Mouse (Mus musculus) MEL (cell line): ENCODE results near the gene Nfix. TPM values are rescaled to one million over a fixed set of nuclear protein-coding genes. Genes with fewer than 3 reads are reported as not detected.
A peak's percentile ranks its signal among the peaks of the same experiment; 100 is the strongest.

Experiments used
- DNase-seq: peaks from one replicate; pipeline ENCODE4 v3.0.0; 2011; ENCODE audit warnings: low read depth, low spot score
- H3K27ac ChIP-seq: 2 replicates; pipeline ENCODE4 v1.5.1; 2012; ENCODE audit warnings: low read depth, mild to moderate bottlenecking, control low read depth, low read length, moderate library complexity; ENCODE audit not compliant: control insufficient read depth
- H3K27me3 ChIP-seq, 2 experiments: fragments of 150-350 bp in 1 of 2; sonication (generic) in 1 of 2; 2 replicates each; pipeline ENCODE4 v1.6.1; 2012; ENCODE audit warnings: low read length in 2 of 2, mild to moderate bottlenecking in 2 of 2, improper control_type of control experiment in 1 of 2, moderate library complexity in 1 of 2; ENCODE audit not compliant: insufficient read depth in 2 of 2, control insufficient read depth in 1 of 2
- H3K36me3 ChIP-seq, 2 experiments: 2 replicates each; pipeline ENCODE4 v1.6.1; 2012 to 2014; ENCODE audit warnings: low read length in 2 of 2, improper control_type of control experiment in 1 of 2, inconsistent platforms in 1 of 2, mild to moderate bottlenecking in 1 of 2; ENCODE audit not compliant: insufficient read depth in 2 of 2, control insufficient read depth in 1 of 2
- H3K4me1 ChIP-seq, 2 experiments: fragments of 150-350 bp in 1 of 2; sonication (generic) in 1 of 2; 2 replicates each; pipeline ENCODE4 v1.6.1; 2012; ENCODE audit warnings: low read length in 2 of 2, improper control_type of control experiment in 1 of 2, mild to moderate bottlenecking in 1 of 2; ENCODE audit not compliant: insufficient read depth in 2 of 2, control insufficient read depth in 1 of 2
- H3K4me3 ChIP-seq, 2 experiments: fragments of 150-350 bp in 1 of 2; sonication (generic) in 1 of 2; 2 replicates each; pipeline ENCODE4 v1.5.1; 2012; ENCODE audit warnings: low read depth in 2 of 2, low read length in 2 of 2, mild to moderate bottlenecking in 2 of 2, moderate library complexity in 2 of 2, control low read depth in 1 of 2, improper control_type of control experiment in 1 of 2; ENCODE audit not compliant: control insufficient read depth in 1 of 2, insufficient read depth in 1 of 2
- H3K79me2 ChIP-seq: 2 replicates; pipeline ENCODE4 v1.6.1; 2012; ENCODE audit warnings: mild to moderate bottlenecking, low read length, moderate library complexity; ENCODE audit not compliant: control insufficient read depth, poor library complexity, insufficient read depth
- H3K9ac ChIP-seq: 2 replicates; pipeline ENCODE4 v1.6.1; 2012; ENCODE audit warnings: low read depth, mild to moderate bottlenecking, control low read depth, low read length, moderate library complexity; ENCODE audit not compliant: control insufficient read depth, poor library complexity, severe bottlenecking
- H3K9me3 ChIP-seq: fragments of 150-350 bp; sonication (generic); replicated peaks from 2 replicates; pipeline ENCODE4 v1.6.1; 2012; ENCODE audit warnings: mild to moderate bottlenecking, low read length, improper control_type of control experiment, moderate library complexity; ENCODE audit not compliant: insufficient read depth
- BHLHE40 ChIP-seq: IDR thresholded peaks from 2 replicates; pipeline ENCODE4 v1.6.1; 2012; ENCODE audit warnings: low read depth, mild to moderate bottlenecking, inconsistent platforms, low read length, improper control_type of control experiment, borderline replicate concordance
- CHD1 ChIP-seq: IDR thresholded peaks from 2 replicates; pipeline ENCODE4 v1.6.1; 2012; ENCODE audit warnings: low read depth, mild to moderate bottlenecking, inconsistent platforms, low read length, improper control_type of control experiment
- CTCF ChIP-seq, 3 experiments: IDR thresholded peaks in 2 of 3; conservative IDR thresholded peaks in 1 of 3; 2 replicates each; pipeline ENCODE4 v1.5.1; 2011 to 2012; ENCODE audit warnings: low read length in 3 of 3, low read depth in 2 of 3, mild to moderate bottlenecking in 2 of 3, improper control_type of control experiment in 1 of 3, inconsistent platforms in 1 of 3, mixed read lengths in 1 of 3, moderate library complexity in 1 of 3; ENCODE audit not compliant: control insufficient read depth in 1 of 3, insufficient read depth in 1 of 3, poor library complexity in 1 of 3, severe bottlenecking in 1 of 3
- E2F4 ChIP-seq: IDR thresholded peaks from 2 replicates; pipeline ENCODE4 v1.6.1; 2011; ENCODE audit warnings: low read depth, low read length, improper control_type of control experiment, borderline replicate concordance
- EP300 ChIP-seq, 2 experiments: IDR thresholded peaks; 2 replicates each; pipeline ENCODE4 v1.6.1; 2011; ENCODE audit warnings: improper control_type of control experiment in 2 of 2, low read length in 2 of 2, low read depth in 1 of 2, mild to moderate bottlenecking in 1 of 2
- ETS1 ChIP-seq: IDR thresholded peaks from 2 replicates; pipeline ENCODE4 v1.6.1; 2012; ENCODE audit warnings: low read depth, mild to moderate bottlenecking, inconsistent platforms, low read length, improper control_type of control experiment, moderate library complexity
- GABPA ChIP-seq: IDR thresholded peaks from 2 replicates; pipeline ENCODE4 v1.6.1; 2012; ENCODE audit warnings: low read depth, mild to moderate bottlenecking, inconsistent platforms, low read length, improper control_type of control experiment, moderate library complexity
- GATA1 ChIP-seq: IDR thresholded peaks from 2 replicates; pipeline ENCODE4 v1.6.1; 2011; ENCODE audit warnings: low read depth, low read length, improper control_type of control experiment
- MAX ChIP-seq: IDR thresholded peaks from 2 replicates; pipeline ENCODE4 v1.6.1; 2011; ENCODE audit warnings: low read length, improper control_type of control experiment
- MEF2A ChIP-seq: IDR thresholded peaks from 2 replicates; pipeline ENCODE4 v1.6.1; 2014; ENCODE audit warnings: low read depth, mild to moderate bottlenecking, inconsistent platforms, low read length, improper control_type of control experiment; ENCODE audit not compliant: poor library complexity, insufficient replicate concordance, severe bottlenecking; ENCODE audit errors: extremely low read depth
- MXI1 ChIP-seq: IDR thresholded peaks from 2 replicates; pipeline ENCODE4 v1.6.1; 2011; ENCODE audit warnings: mild to moderate bottlenecking, low read depth, low read length, improper control_type of control experiment
- MYB ChIP-seq: IDR thresholded peaks from 2 replicates; pipeline ENCODE4 v1.6.1; 2011; ENCODE audit warnings: mild to moderate bottlenecking, low read depth, low read length, improper control_type of control experiment
- NELFE ChIP-seq: IDR thresholded peaks from 2 replicates; pipeline ENCODE4 v1.6.1; 2011; ENCODE audit warnings: low read depth, low read length, improper control_type of control experiment
- NRF1 ChIP-seq: IDR thresholded peaks from 2 replicates; pipeline ENCODE4 v1.6.1; 2014; ENCODE audit warnings: low read depth, mild to moderate bottlenecking, inconsistent platforms, low read length, improper control_type of control experiment, moderate library complexity; ENCODE audit not compliant: poor library complexity, insufficient read depth, severe bottlenecking
- POLR2A ChIP-seq, 2 experiments: IDR thresholded peaks; 2 replicates each; pipeline ENCODE4 v1.6.1; 2011 to 2012; ENCODE audit warnings: low read length in 2 of 2, mild to moderate bottlenecking in 2 of 2, control low read depth in 1 of 2, improper control_type of control experiment in 1 of 2, low read depth in 1 of 2, moderate library complexity in 1 of 2; ENCODE audit not compliant: control insufficient read depth in 1 of 2, insufficient read depth in 1 of 2, poor library complexity in 1 of 2
- RAD21 ChIP-seq: IDR thresholded peaks from 2 replicates; pipeline ENCODE4 v1.6.1; 2011; ENCODE audit warnings: mild to moderate bottlenecking, low read depth, low read length, improper control_type of control experiment
- RCOR1 ChIP-seq: IDR thresholded peaks from 2 replicates; pipeline ENCODE4 v1.6.1; 2012; ENCODE audit warnings: low read depth, mild to moderate bottlenecking, inconsistent platforms, low read length, improper control_type of control experiment
- TAL1 ChIP-seq: IDR thresholded peaks from 2 replicates; pipeline ENCODE4 v1.6.1; 2012; ENCODE audit warnings: mild to moderate bottlenecking, inconsistent platforms, low read length, moderate library complexity, mixed read lengths
- TBP ChIP-seq: IDR thresholded peaks from 2 replicates; pipeline ENCODE4 v1.8.0; 2011; ENCODE audit warnings: low read depth, low read length, improper control_type of control experiment
- TCF12 ChIP-seq: IDR thresholded peaks from 2 replicates; pipeline ENCODE4 v1.6.1; 2014; ENCODE audit warnings: low read depth, mild to moderate bottlenecking, inconsistent platforms, low read length, improper control_type of control experiment, moderate library complexity
- USF2 ChIP-seq, 2 experiments: IDR thresholded peaks; 2 replicates each; pipeline ENCODE4 v1.6.1; 2011 to 2012; ENCODE audit warnings: improper control_type of control experiment in 2 of 2, low read length in 2 of 2, borderline replicate concordance in 1 of 2, inconsistent platforms in 1 of 2, low read depth in 1 of 2, mild to moderate bottlenecking in 1 of 2; ENCODE audit not compliant: insufficient read depth in 1 of 2
- ZC3H11A ChIP-seq: IDR thresholded peaks from 2 replicates; pipeline ENCODE4 v1.6.1; 2012; ENCODE audit warnings: low read depth, mild to moderate bottlenecking, inconsistent platforms, low read length, improper control_type of control experiment
- polyA plus RNA-seq, 2 experiments: library from polyadenylated mRNA; stranded (reverse) in 1 of 2; unstranded in 1 of 2; fragments of >175 nt in 1 of 2; fragments of >200 nt in 1 of 2; gene quantifications; 2 replicates each; pipeline versions ENCODE4 v1.2.1 to v1.2.4; 2012; ENCODE audit warnings: low replicate concordance in 2 of 2, low read depth in 1 of 2; ENCODE audit not compliant: insufficient read length in 2 of 2, insufficient read depth in 1 of 2, missing spikeins in 1 of 2
- total RNA-seq: library from RNA; depleted of rRNA; stranded (reverse); fragments of 300-350 nt; gene quantifications from 2 replicates; pipeline ENCODE4 v1.2.3, GENCODE M21; 2012

Nfix gene
- total and polyA plus RNA-seq, 3 experiments = 14.4 to 29.1 TPM; not detected in 1

DNA sequence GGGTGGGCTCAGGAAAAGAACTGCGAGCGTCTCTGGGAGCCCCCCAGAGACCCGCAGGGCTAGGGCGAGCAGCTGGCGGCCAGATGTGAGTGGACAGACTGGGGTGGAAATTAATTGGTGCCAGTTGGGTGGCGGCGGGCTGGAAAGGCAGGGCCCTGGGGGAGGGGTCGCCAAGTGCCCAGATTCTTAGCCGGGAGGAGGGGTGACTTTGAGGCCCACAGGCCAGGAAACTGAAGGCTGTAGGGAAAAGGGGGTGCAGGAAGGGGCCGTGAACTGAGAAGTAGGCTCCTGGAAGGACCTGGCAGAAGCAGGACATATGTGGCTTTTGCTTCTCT is 144.0 kb downstream of the Nfix start:
- H3K27ac ChIP-seq = peak overlapping the region; percentile 88
- peak overlapping the region; percentile 61 for H3K9ac ChIP-seq
- peaks cover 10% of the 10 kb centered on the region for H3K79me2 ChIP-seq
- H3K4me1 ChIP-seq = peaks cover 5 to 30% of the 10 kb centered on the region in 2 experiments
- TF ChIP-seq GATA1 = no peak
- TF ChIP-seq TCF12 = no peak
- no peak for TF ChIP-seq RAD21
- no peak for TF ChIP-seq E2F4
- no peak for TF ChIP-seq MYB
- TF ChIP-seq ZC3H11A = no peak
- TF ChIP-seq EP300 (IDR thresholded peaks at IDR 0.05; ENCODE audit: low read depth in 1 of 2, low read length in 2 of 2) = no peak
- no peak for TF ChIP-seq USF2 (IDR thresholded peaks at IDR 0.05; ENCODE audit: borderline replicate concordance in 1 of 2, insufficient read depth in 1 of 2, low read depth in 1 of 2, low read length in 2 of 2)
- no peak for TF ChIP-seq CTCF (IDR thresholded peaks at IDR 0.05 in 2 of 3, conservative IDR thresholded peaks at IDR 0.05 in 1 of 3; ENCODE audit: control insufficient read depth in 1 of 3, insufficient read depth in 1 of 3, low read depth in 2 of 3, low read length in 3 of 3, poor library complexity in 1 of 3, severe bottlenecking in 1 of 3)
- TF ChIP-seq POLR2A (IDR thresholded peaks at IDR 0.05; ENCODE audit: control insufficient read depth in 1 of 2, insufficient read depth in 1 of 2, low read depth in 1 of 2, low read length in 2 of 2, poor library complexity in 1 of 2) = no peak
- TF ChIP-seq NELFE = no peak
- no peak for TF ChIP-seq MXI1
- DNase-seq = no peak
- peak overlapping the region; percentile 51 to 71 for H3K4me3 ChIP-seq
- no peaks in the 10 kb centered on the region for H3K27me3 ChIP-seq
- H3K9me3 ChIP-seq = no peaks in the 10 kb centered on the region
- H3K36me3 ChIP-seq = peaks cover 0 to 22% of the 10 kb centered on the region in 2 experiments; a peak in 2 of 4 replicates

DNA sequence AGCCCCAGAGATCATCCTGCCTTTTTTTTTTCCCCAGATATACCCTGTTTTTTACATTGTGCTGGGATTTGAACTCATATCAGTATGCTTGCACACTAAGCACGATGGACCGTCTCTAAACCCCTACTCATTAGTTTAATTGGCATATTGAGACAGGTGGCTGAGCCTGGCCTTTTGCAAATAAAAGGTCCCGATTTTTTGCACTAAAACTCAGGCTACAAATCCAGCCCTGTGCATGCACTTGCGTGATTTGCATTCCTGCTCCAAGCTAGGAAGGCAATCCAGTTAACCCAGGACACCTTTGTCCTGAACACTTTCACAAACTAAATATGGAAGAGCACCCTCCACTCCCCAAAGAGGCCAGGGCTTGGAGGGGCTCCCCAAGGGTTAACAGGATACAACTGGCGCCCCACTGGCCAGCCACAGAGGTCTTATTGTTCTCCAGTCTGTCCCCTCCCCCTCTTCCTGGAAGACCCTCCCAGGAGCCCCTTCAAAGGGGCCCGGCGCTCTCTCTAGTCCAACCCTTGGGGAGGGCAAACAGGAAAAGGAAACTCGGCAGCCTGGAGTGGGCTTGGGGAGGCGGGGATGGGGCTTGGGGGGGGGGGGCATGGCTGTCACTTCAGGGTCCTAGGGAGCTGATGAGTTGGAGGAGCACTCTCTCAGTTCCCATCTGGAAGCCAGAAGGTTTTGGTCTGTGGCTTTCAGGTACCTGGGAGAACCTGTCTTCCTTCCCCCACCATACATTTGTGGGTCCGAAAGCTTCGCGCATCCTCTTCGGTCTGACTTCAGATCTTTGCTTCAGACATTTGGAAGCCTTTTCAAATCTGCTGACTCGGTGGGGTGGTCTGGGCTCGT is 144.6 kb downstream of the Nfix start:
- Histone ChIP-seq H3K9me3 (no peaks in the 10 kb centered on the region), H3K36me3 (peaks cover 0 to 21% of the 10 kb centered on the region in 2 experiments; a peak in 2 of 4 replicates), H3K9ac (peak overlapping the region; percentile 61; the same call in 1 of the 2 replicates), H3K4me3 (no peak overlapping the region), H3K4me1 (peaks cover 5 to 27% of the 10 kb centered on the region in 2 experiments), H3K27me3 (no peaks in the 10 kb centered on the region), H3K79me2 (peaks cover 4% of the 10 kb centered on the region)
- DNase-seq = no peak
- TF ChIP-seq MAX = no peak
- TF ChIP-seq RCOR1 = no peak
- no peak for TF ChIP-seq CHD1
- no peak for TF ChIP-seq ETS1
- TF ChIP-seq BHLHE40 = no peak
- no peak for TF ChIP-seq TAL1
- TF ChIP-seq CTCF (IDR thresholded peaks at IDR 0.05 in 2 of 3, conservative IDR thresholded peaks at IDR 0.05 in 1 of 3; ENCODE audit: control insufficient read depth in 1 of 3, insufficient read depth in 1 of 3, low read depth in 2 of 3, low read length in 3 of 3, poor library complexity in 1 of 3, severe bottlenecking in 1 of 3) = no peak
- no peak for TF ChIP-seq GABPA
- no peak for TF ChIP-seq TBP
- TF ChIP-seq NRF1 = no peak
- no peak for TF ChIP-seq RAD21
- TF ChIP-seq MEF2A = no peak
- TF ChIP-seq POLR2A (IDR thresholded peaks at IDR 0.05; ENCODE audit: control insufficient read depth in 1 of 2, insufficient read depth in 1 of 2, low read depth in 1 of 2, low read length in 2 of 2, poor library complexity in 1 of 2) = no peak
- TF ChIP-seq, all 39 proteins: peak for 0
- H3K27ac ChIP-seq = no peak overlapping the region
